Mouse (Mus musculus): Measurements from ENCODE around the gene Dis3l. TPM values are rescaled to one million over a fixed set of nuclear protein-coding genes. Genes with fewer than 3 reads are reported as not detected.

The Dis3l gene
- polyA plus RNA-seq, 1 experiment from 2014 or later: 13.9 TPM

GRCm38 (mm10) chr9:64349490-64349889 is 8.4 kb upstream of the Dis3l start:
- DNase-seq (ENCODE audit: low spot score): peak; percentile 12

GRCm38 (mm10) chr9:64347377-64347776 is 6.3 kb upstream of the Dis3l start:
- DNase-seq (ENCODE audit: low spot score) (peak; percentile 70), ATAC-seq (replicated peaks; ENCODE audit: low FRiP score, low read depth) (no peak)
- TF ChIP-seq CTCF (IDR thresholded peaks at IDR 0.05; ENCODE audit: low read depth): peak; percentile 76
- Histone ChIP-seq H3K4me1 (replicated peaks; ENCODE audit: insufficient read depth, low read length) (no peaks in the 10 kb centered on the region), H3K4me3 (replicated peaks; ENCODE audit: low read depth, low read length) (no peak overlapping the region), H3K27me3 (ENCODE audit: insufficient read depth, low read length) (no peaks in the 10 kb centered on the region), H3K36me3 (ENCODE audit: insufficient read depth, low read length) (no peaks in the 10 kb centered on the region), H3K9ac (ENCODE audit: low read depth, low read length) (no peak overlapping the region), H3K9me3 (replicated peaks; ENCODE audit: low read length) (no peaks in the 10 kb centered on the region), H3K4me2 (ENCODE audit: low read length) (no peak overlapping the region), H3K27ac (no peak overlapping the region)
- WGBS: 0% methylated on average over 1 of the region's 1 CpGs

More at GRCm38 (mm10) chr9:64349490-64349889, 8.4 kb upstream of the Dis3l start:
- no peaks in the 10 kb centered on the region for H3K9me3 ChIP-seq (replicated peaks; ENCODE audit: low read length)
- no peak for TF ChIP-seq CTCF (IDR thresholded peaks at IDR 0.05; ENCODE audit: low read depth)
- no peaks in the 10 kb centered on the region for H3K27me3 ChIP-seq (ENCODE audit: insufficient read depth, low read length)
- H3K4me2 ChIP-seq (ENCODE audit: low read length): no peak overlapping the region
- 30% methylated on average over 5 of the region's 5 CpGs for WGBS
- H3K4me1 ChIP-seq (replicated peaks; ENCODE audit: insufficient read depth, low read length): no peaks in the 10 kb centered on the region
- H3K4me3 ChIP-seq (replicated peaks; ENCODE audit: low read depth, low read length): no peak overlapping the region
- no peak overlapping the region for H3K27ac ChIP-seq
- no peaks in the 10 kb centered on the region for H3K36me3 ChIP-seq (ENCODE audit: insufficient read depth, low read length)
- ATAC-seq (replicated peaks; ENCODE audit: low FRiP score, low read depth): no peak
- H3K9ac ChIP-seq (ENCODE audit: low read depth, low read length): no peak overlapping the region

DNA sequence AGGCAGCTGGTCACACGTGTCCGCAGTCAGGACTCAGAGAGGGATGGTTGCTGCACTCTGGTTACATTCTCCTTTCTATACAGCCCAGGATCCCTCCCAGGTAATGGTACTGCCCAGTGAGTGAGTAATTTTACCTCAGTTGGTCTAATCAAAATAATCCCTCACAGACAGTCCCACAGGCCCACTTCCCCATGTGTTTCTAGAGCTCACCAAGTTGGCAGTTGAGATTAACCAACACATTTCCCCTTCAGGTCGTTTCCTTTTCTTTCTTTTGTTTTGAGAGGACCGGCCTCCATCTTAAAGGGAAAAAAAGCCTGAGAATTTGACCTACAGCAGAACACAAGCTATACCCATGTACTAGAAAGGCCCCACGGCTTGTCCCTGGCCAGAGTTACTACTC is 4.8 kb upstream of the Dis3l start:
- Histone ChIP-seq H3K4me2 (ENCODE audit: low read length) (no peak overlapping the region), H3K27ac (no peak overlapping the region), H3K9ac (ENCODE audit: low read depth, low read length) (no peak overlapping the region), H3K9me3 (replicated peaks; ENCODE audit: low read length) (no peaks in the 10 kb centered on the region), H3K27me3 (ENCODE audit: insufficient read depth, low read length) (no peaks in the 10 kb centered on the region), H3K4me1 (replicated peaks; ENCODE audit: insufficient read depth, low read length) (no peaks in the 10 kb centered on the region), H3K36me3 (ENCODE audit: insufficient read depth, low read length) (no peaks in the 10 kb centered on the region), H3K4me3 (replicated peaks; ENCODE audit: low read depth, low read length) (no peak overlapping the region)
- WGBS: 55% methylated on average over 5 of the region's 5 CpGs
- ATAC-seq (replicated peaks; ENCODE audit: low FRiP score, low read depth): no peak
- no peak for DNase-seq (ENCODE audit: low spot score)
- TF ChIP-seq CTCF (IDR thresholded peaks at IDR 0.05; ENCODE audit: low read depth): no peak

DNA sequence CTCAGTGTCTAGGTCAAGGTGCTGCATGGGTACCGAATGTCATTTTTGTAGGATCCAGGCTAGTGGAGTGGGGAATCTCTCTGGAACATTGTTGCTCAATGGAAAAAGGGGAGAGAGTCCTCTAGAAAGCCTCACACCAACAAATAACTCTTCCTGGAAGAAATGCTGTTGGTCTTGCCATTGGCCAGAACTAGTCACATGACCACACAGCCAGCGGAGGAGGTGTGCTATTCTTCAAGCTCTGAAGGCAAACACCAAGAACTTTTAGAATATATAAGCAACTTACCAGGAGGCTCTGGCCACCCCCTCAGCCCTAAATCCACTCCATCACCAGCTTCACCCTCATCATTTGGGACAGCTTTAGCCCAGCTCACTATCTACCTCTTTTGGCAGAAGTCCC is 2.6 kb upstream of the Dis3l start:
- WGBS: 93% methylated on average over 2 of the region's 2 CpGs
- no peak overlapping the region for H3K9ac ChIP-seq (ENCODE audit: low read depth, low read length)
- no peak for DNase-seq (ENCODE audit: low spot score)
- no peak overlapping the region for H3K4me2 ChIP-seq (ENCODE audit: low read length)
- no peak overlapping the region for H3K27ac ChIP-seq
- H3K4me3 ChIP-seq (replicated peaks; ENCODE audit: low read depth, low read length): no peak overlapping the region
- no peak for TF ChIP-seq CTCF (IDR thresholded peaks at IDR 0.05; ENCODE audit: low read depth)
- H3K36me3 ChIP-seq (ENCODE audit: insufficient read depth, low read length): no peaks in the 10 kb centered on the region
- no peaks in the 10 kb centered on the region for H3K27me3 ChIP-seq (ENCODE audit: insufficient read depth, low read length)
- H3K4me1 ChIP-seq (replicated peaks; ENCODE audit: insufficient read depth, low read length): peaks cover 9% of the 10 kb centered on the region
- no peaks in the 10 kb centered on the region for H3K9me3 ChIP-seq (replicated peaks; ENCODE audit: low read length)
- ATAC-seq (replicated peaks; ENCODE audit: low FRiP score, low read depth): no peak

GRCm38 (mm10) chr9:64341671-64342070 is 583 bp upstream of the Dis3l start:
- no peak for DNase-seq (ENCODE audit: low spot score)
- Histone ChIP-seq H3K9ac (ENCODE audit: low read depth, low read length) (no peak overlapping the region), H3K36me3 (ENCODE audit: insufficient read depth, low read length) (0 out of 2 replicates have a peak, but pooled peaks cover 1% of the 10 kb centered on the region), H3K27me3 (ENCODE audit: insufficient read depth, low read length) (no peaks in the 10 kb centered on the region), H3K27ac (peak overlapping the region; percentile 100; the same call in 1 of the 2 replicates), H3K4me2 (ENCODE audit: low read length) (peak overlapping the region; percentile 76), H3K4me1 (replicated peaks; ENCODE audit: insufficient read depth, low read length) (peaks cover 9% of the 10 kb centered on the region), H3K9me3 (replicated peaks; ENCODE audit: low read length) (no peaks in the 10 kb centered on the region), H3K4me3 (replicated peaks; ENCODE audit: low read depth, low read length) (peak overlapping the region; percentile 72; the same call in 1 of the 2 replicates)
- TF ChIP-seq CTCF (IDR thresholded peaks at IDR 0.05; ENCODE audit: low read depth): no peak
- 59% methylated on average over 8 of the region's 8 CpGs for WGBS
- ATAC-seq (replicated peaks; ENCODE audit: low FRiP score, low read depth): no peak

- Histone ChIP-seq H3K9ac (ENCODE audit: low read depth, low read length) (peak overlapping the region; percentile 100), H3K27ac (peak overlapping the region; percentile 100), H3K4me3 (replicated peaks; ENCODE audit: low read depth, low read length) (peak overlapping the region; percentile 72), H3K4me2 (ENCODE audit: low read length) (peak overlapping the region; percentile 76), H3K27me3 (ENCODE audit: insufficient read depth, low read length) (no peaks in the 10 kb centered on the region), H3K4me1 (replicated peaks; ENCODE audit: insufficient read depth, low read length) (peaks cover 9% of the 10 kb centered on the region), H3K9me3 (replicated peaks; ENCODE audit: low read length) (no peaks in the 10 kb centered on the region), H3K36me3 (ENCODE audit: insufficient read depth, low read length) (0 out of 2 replicates have a peak, but pooled peaks cover 4% of the 10 kb centered on the region)
- TF ChIP-seq CTCF (IDR thresholded peaks at IDR 0.05; ENCODE audit: low read depth): 0 out of 2 replicates have a peak, but pooled peaks have one; percentile 23
- DNase-seq (ENCODE audit: low spot score): peak; percentile 89
- WGBS: under 1% methylated on average over 82 of the region's 85 CpGs
- ATAC-seq (replicated peaks; ENCODE audit: low FRiP score, low read depth): peak; percentile 92
Observed at GRCm38 (mm10) chr9:64340351-64341253, 486 bp downstream of the Dis3l start.
